In the genomic region with DNA sequence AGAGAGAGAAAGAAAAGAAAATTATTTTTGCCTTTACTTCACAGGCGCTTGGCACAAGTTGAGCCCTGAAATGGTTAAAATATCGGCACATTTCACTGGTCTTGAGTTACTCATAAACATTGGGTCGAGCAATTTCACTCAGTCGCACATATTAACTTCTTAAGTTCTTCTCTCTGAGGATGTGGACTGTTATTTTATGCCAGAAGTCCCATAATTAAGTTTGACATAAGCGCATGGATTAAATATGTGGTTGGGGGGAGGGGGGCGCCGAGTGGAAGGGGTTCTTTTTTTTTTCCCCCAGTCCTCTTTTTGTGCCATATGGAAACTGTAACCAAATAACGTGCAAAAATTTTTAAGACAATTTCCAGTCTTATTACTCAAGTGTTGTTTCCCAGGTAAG, we compare ENCODE assay signal across 19 mouse cellular contexts.
DNase-seq lines count a peak whose midpoint lies in the region; ATAC-seq and TF ChIP-seq lines count a peak whose summit lies in the region.
"Had no signal": no experiment of that assay in that cellular context is flagged by ENCODE, and none has a peak within 500 bp of the region (broad histone marks: within the 10 kb centered on the region; RNA-seq: fewer than 3 reads in every experiment).

No protein-coding gene starts in this region.

- H3K79me2 ChIP-seq in MEL (ENCODE audit: control insufficient read depth, insufficient read depth, low read length, poor library complexity) = no peaks in the 10 kb centered on the region

- no peak for TF ChIP-seq POLR2A in MEL (IDR thresholded peaks at IDR 0.05; ENCODE audit: control insufficient read depth in 1 of 2, insufficient read depth in 1 of 2, low read depth in 1 of 2, low read length in 2 of 2, poor library complexity in 1 of 2)

- 71% methylated on average over 8 of the region's 8 CpGs for WGBS in liver, embryonic 11.5 days
- WGBS in liver, embryonic 12.5 days (ENCODE audit: insufficient replicate concordance) = 75% methylated on average over 8 of the region's 8 CpGs
- WGBS in embryonic facial prominence, embryonic 12.5 days = 21% methylated on average over 8 of the region's 8 CpGs

- ATAC-seq in liver, embryonic 11.5 days (replicated peaks; ENCODE audit: low FRiP score) = no peak
- ATAC-seq in liver, embryonic 12.5 days = no peak
- ATAC-seq in embryonic facial prominence, embryonic 12.5 days (ENCODE audit: insufficient number of reproducible peaks, insufficient read depth, low FRiP score, low TSS enrichment) = no peak
- ATAC-seq in inflammation-experienced regulatory T-cells, adult 6 months = no peak
- ATAC-seq: activated CD4-positive, CD25-positive, alpha-beta regulatory T cell, adult 4 months; forebrain, embryonic 13.5 days; forebrain, postnatal 0 days; Patski had no signal

- no peak for DNase-seq in liver, embryonic 11.5 days (ENCODE audit: low spot score)
- DNase-seq in MEL (ENCODE audit: low read depth, low spot score) = peak; percentile 9
- DNase-seq in forelimb bud, embryonic 11.5 days (ENCODE audit: low read depth, low spot score) = peak; percentile 56
- DNase-seq in thymus, postnatal 14 days = no peak
- DNase-seq in cerebellum, postnatal 25 days = no peak
- DNase-seq: cerebellum, adult 2 months; cerebellum, postnatal 10 days; forebrain, postnatal 0 days; gastrocnemius, postnatal 36 days; heart, adult 11 months; heart, postnatal 36 days had no signal

- H3K4me2 ChIP-seq in liver, embryonic 11.5 days = peak overlapping the region; percentile 44; the same call in 1 of the 2 replicates
- no peak overlapping the region for H3K4me2 ChIP-seq in liver, embryonic 12.5 days
- no peak overlapping the region for H3K4me2 ChIP-seq in embryonic facial prominence, embryonic 12.5 days (replicated peaks)
- H3K4me2 ChIP-seq: forebrain, embryonic 13.5 days; hindbrain, embryonic 15.5 days had no signal

- H3K27me3 ChIP-seq in liver, embryonic 11.5 days (replicated peaks; ENCODE audit: control insufficient read depth, insufficient read depth, low read length) = no peaks in the 10 kb centered on the region
- H3K27me3 ChIP-seq in liver, embryonic 12.5 days (replicated peaks) = no peaks in the 10 kb centered on the region
- no peaks in the 10 kb centered on the region for H3K27me3 ChIP-seq in MEL (ENCODE audit: control insufficient read depth in 1 of 2, insufficient read depth in 2 of 2, low read length in 2 of 2)
- H3K27me3 ChIP-seq in embryonic facial prominence, embryonic 12.5 days = no peaks in the 10 kb centered on the region
- H3K27me3 ChIP-seq: forebrain, embryonic 13.5 days; heart, embryonic 13.5 days; hindbrain, embryonic 15.5 days had no signal

- H3K9ac ChIP-seq in liver, embryonic 11.5 days (ENCODE audit: low read depth, low read length) = no peak overlapping the region
- H3K9ac ChIP-seq in liver, embryonic 12.5 days = no peak overlapping the region
- H3K9ac ChIP-seq in MEL (ENCODE audit: control insufficient read depth, low read depth, low read length, poor library complexity, severe bottlenecking) = no peak overlapping the region
- no peak overlapping the region for H3K9ac ChIP-seq in embryonic facial prominence, embryonic 12.5 days
- H3K9ac ChIP-seq: forebrain, embryonic 13.5 days; forebrain, postnatal 0 days; hindbrain, embryonic 15.5 days had no signal

- TF ChIP-seq EP300 in MEL (IDR thresholded peaks at IDR 0.05; ENCODE audit: low read depth in 1 of 2, low read length in 2 of 2) = no peak

- no peak for TF ChIP-seq RAD21 in MEL (IDR thresholded peaks at IDR 0.05; ENCODE audit: low read depth, low read length)

- no peaks in the 10 kb centered on the region for H3K36me3 ChIP-seq in liver, embryonic 11.5 days (ENCODE audit: control insufficient read depth, insufficient read depth, low read length)
- no peaks in the 10 kb centered on the region for H3K36me3 ChIP-seq in liver, embryonic 12.5 days
- H3K36me3 ChIP-seq in MEL (ENCODE audit: control insufficient read depth in 1 of 2, insufficient read depth in 2 of 2, low read length in 2 of 2) = peaks cover 0 to 10% of the 10 kb centered on the region in 2 experiments; a peak in 2 of 4 replicates
- H3K36me3 ChIP-seq in embryonic facial prominence, embryonic 12.5 days = no peaks in the 10 kb centered on the region
- H3K36me3 ChIP-seq: heart, embryonic 13.5 days; hindbrain, embryonic 15.5 days had no signal

- H3K27ac ChIP-seq in liver, embryonic 11.5 days (ENCODE audit: low read depth, low read length) = no peak overlapping the region
- no peak overlapping the region for H3K27ac ChIP-seq in liver, embryonic 12.5 days
- H3K27ac ChIP-seq in MEL (ENCODE audit: control insufficient read depth, low read depth, low read length) = no peak overlapping the region
- 0 out of 2 replicates have a peak overlapping the region, but pooled peaks have one; percentile 58 for H3K27ac ChIP-seq in embryonic facial prominence, embryonic 12.5 days
- H3K27ac ChIP-seq: forebrain, embryonic 13.5 days; heart, embryonic 13.5 days; hindbrain, embryonic 15.5 days had no signal

- no peak for TF ChIP-seq CTCF in MEL (IDR thresholded peaks at IDR 0.05 in 2 of 3, conservative IDR thresholded peaks at IDR 0.05 in 1 of 3; ENCODE audit: control insufficient read depth in 1 of 3, insufficient read depth in 1 of 3, low read depth in 2 of 3, low read length in 3 of 3, poor library complexity in 1 of 3, severe bottlenecking in 1 of 3)

- no peaks in the 10 kb centered on the region for H3K9me3 ChIP-seq in liver, embryonic 11.5 days (ENCODE audit: control insufficient read depth, low read length)
- no peaks in the 10 kb centered on the region for H3K9me3 ChIP-seq in liver, embryonic 12.5 days (replicated peaks)
- H3K9me3 ChIP-seq in MEL (replicated peaks; ENCODE audit: insufficient read depth, low read length) = no peaks in the 10 kb centered on the region
- no peaks in the 10 kb centered on the region for H3K9me3 ChIP-seq in embryonic facial prominence, embryonic 12.5 days
- H3K9me3 ChIP-seq: forebrain, embryonic 13.5 days; hindbrain, embryonic 15.5 days had no signal

- H3K4me3 ChIP-seq in liver, embryonic 11.5 days (ENCODE audit: low read depth, low read length) = no peak overlapping the region
- H3K4me3 ChIP-seq in liver, embryonic 12.5 days = no peak overlapping the region
- H3K4me3 ChIP-seq in MEL (ENCODE audit: control insufficient read depth in 1 of 2, insufficient read depth in 1 of 2, low read depth in 2 of 2, low read length in 2 of 2) = no peak overlapping the region
- H3K4me3 ChIP-seq in embryonic facial prominence, embryonic 12.5 days = no peak overlapping the region
- H3K4me3 ChIP-seq: forebrain, embryonic 13.5 days; heart, embryonic 13.5 days; hindbrain, embryonic 15.5 days had no signal

- peaks cover 8% of the 10 kb centered on the region; the same call in 1 of the 2 replicates for H3K4me1 ChIP-seq in liver, embryonic 11.5 days (replicated peaks; ENCODE audit: control insufficient read depth, insufficient read depth, low read length)
- H3K4me1 ChIP-seq in liver, embryonic 12.5 days = peaks cover 29% of the 10 kb centered on the region
- H3K4me1 ChIP-seq in MEL (ENCODE audit: control insufficient read depth in 1 of 2, insufficient read depth in 2 of 2, low read length in 2 of 2) = peaks cover 3 to 13% of the 10 kb centered on the region in 2 experiments; a peak in 3 of 4 replicates
- H3K4me1 ChIP-seq in embryonic facial prominence, embryonic 12.5 days = peaks cover 21% of the 10 kb centered on the region

TF ChIP-seq in MEL, 35 proteins besides CTCF, POLR2A, EP300 and RAD21:
- TF ChIP-seq USF2 (IDR thresholded peaks at IDR 0.05; ENCODE audit: borderline replicate concordance in 1 of 2, insufficient read depth in 1 of 2, low read depth in 1 of 2, low read length in 2 of 2) (no peak), TBP (IDR thresholded peaks at IDR 0.05; ENCODE audit: low read depth, low read length) (no peak), MAFK (IDR thresholded peaks at IDR 0.05; ENCODE audit: borderline replicate concordance, low read depth, low read length) (no peak), CHD1 (IDR thresholded peaks at IDR 0.05; ENCODE audit: low read depth, low read length) (no peak), JUND (IDR thresholded peaks at IDR 0.05; ENCODE audit: low read depth, low read length) (no peak)

Comparison
In these comparisons a context has a peak if more than half of its experiments do, and no peak if none do; other contexts are left out.
1. DNase-seq: peak in MEL (single experiment) and forelimb bud, embryonic 11.5 days (single experiment); none in liver, embryonic 11.5 days (single experiment), thymus, postnatal 14 days (single experiment) and cerebellum, postnatal 25 days (0 of 2).